ENCODE assay signal across 10 mouse cellular contexts in the genomic region with DNA sequence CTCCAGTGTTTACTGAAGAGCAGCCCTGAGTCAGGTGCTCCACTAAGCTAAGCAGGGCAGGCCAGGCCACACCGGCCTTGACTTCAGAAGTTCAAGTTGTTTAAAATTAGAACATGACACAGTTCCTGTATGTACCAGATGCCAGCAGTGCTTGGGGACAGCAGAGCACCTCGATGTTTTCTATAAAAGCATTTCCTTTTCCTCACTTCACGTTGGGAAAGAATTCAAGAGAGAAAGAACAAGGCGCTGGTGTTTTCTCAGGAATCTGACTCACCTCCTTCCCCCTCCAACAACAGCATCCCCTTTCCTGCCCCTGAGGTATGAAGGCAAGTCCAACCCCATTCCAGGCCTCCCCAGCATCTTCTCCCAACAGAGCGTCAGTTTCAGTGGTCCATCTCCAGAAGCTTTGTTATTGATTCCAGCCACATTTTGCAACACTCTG.
DNase-seq lines count a peak whose midpoint lies in the region; ATAC-seq and TF ChIP-seq lines count a peak whose summit lies in the region.
"Had no signal": no experiment of that assay in that cellular context is flagged by ENCODE, and none has a peak within 500 bp of the region (broad histone marks: within the 10 kb centered on the region; RNA-seq: fewer than 3 reads in every experiment).

No protein-coding gene starts in this region.

- H3K9me3 ChIP-seq in stomach, embryonic 15.5 days = no peaks in the 10 kb centered on the region
- no peaks in the 10 kb centered on the region for H3K9me3 ChIP-seq in stomach, postnatal 0 days (ENCODE audit: control insufficient read depth, low read length)

- H3K9ac ChIP-seq in stomach, embryonic 15.5 days = no peak overlapping the region
- H3K9ac ChIP-seq in stomach, postnatal 0 days (ENCODE audit: low read length) = no peak overlapping the region

- ATAC-seq in stomach, embryonic 15.5 days (ENCODE audit: insufficient read depth, low FRiP score, low read depth) = no peak
- ATAC-seq in stomach, postnatal 0 days (ENCODE audit: low FRiP score, low TSS enrichment) = no peak; the same call in 1 of the 2 replicates
- ATAC-seq: hindbrain, embryonic 16.5 days had no signal

- no peaks in the 10 kb centered on the region for H3K36me3 ChIP-seq in stomach, embryonic 15.5 days
- no peaks in the 10 kb centered on the region for H3K36me3 ChIP-seq in stomach, postnatal 0 days (ENCODE audit: control insufficient read depth, insufficient read depth, low read length)

- peak; percentile 19 for DNase-seq in kidney, postnatal 14 days
- no peak for DNase-seq in kidney, adult 9 months
- DNase-seq in stomach, postnatal 0 days (ENCODE audit: low spot score) = no peak
- DNase-seq in heart, adult 8-10 months (ENCODE audit: low spot score) = peak; percentile 53
- DNase-seq in skeletal muscle tissue, adult 2 months (ENCODE audit: low read depth, low spot score) = peak; percentile 31
- DNase-seq in embryo, embryonic 10 days (ENCODE audit: low spot score) = no peak
- no peak for DNase-seq in urinary bladder, postnatal 10 days (ENCODE audit: low spot score)
- DNase-seq: midbrain, embryonic 14.5 days had no signal

- no peak overlapping the region for H3K4me3 ChIP-seq in stomach, embryonic 15.5 days (replicated peaks)
- no peak overlapping the region for H3K4me3 ChIP-seq in stomach, postnatal 0 days (ENCODE audit: low read depth, low read length)

- no peak for TF ChIP-seq CTCF in stomach, postnatal 0 days (IDR thresholded peaks at IDR 0.05; ENCODE audit: low read depth)

- H3K27me3 ChIP-seq in stomach, embryonic 15.5 days (replicated peaks) = no peaks in the 10 kb centered on the region
- no peaks in the 10 kb centered on the region for H3K27me3 ChIP-seq in stomach, postnatal 0 days (ENCODE audit: control insufficient read depth, insufficient read depth, low read length)

- H3K27ac ChIP-seq in stomach, embryonic 15.5 days = peak overlapping the region; percentile 54; the same call in 1 of the 2 replicates
- H3K27ac ChIP-seq in stomach, postnatal 0 days (replicated peaks) = no peak overlapping the region

- 32% methylated on average over 5 of the region's 5 CpGs for WGBS in stomach, embryonic 15.5 days
- 25% methylated on average over 5 of the region's 5 CpGs for WGBS in stomach, postnatal 0 days

- H3K4me1 ChIP-seq in stomach, embryonic 15.5 days = peaks cover 7% of the 10 kb centered on the region
- no peaks in the 10 kb centered on the region for H3K4me1 ChIP-seq in stomach, postnatal 0 days (replicated peaks; ENCODE audit: control insufficient read depth, insufficient read depth)

- no peak for TF ChIP-seq EP300 in stomach, postnatal 0 days (optimal IDR thresholded peaks at IDR 0.05)

- no peak overlapping the region for H3K4me2 ChIP-seq in stomach, embryonic 15.5 days
- H3K4me2 ChIP-seq in stomach, postnatal 0 days (replicated peaks; ENCODE audit: low read depth) = no peak overlapping the region

Comparison
In these comparisons a context has a peak if more than half of its experiments do, and no peak if none do; other contexts are left out.
1. DNase-seq: peak in kidney, postnatal 14 days (single experiment), heart, adult 8-10 months (single experiment) and skeletal muscle tissue, adult 2 months (single experiment); none in kidney, adult 9 months (single experiment), stomach, postnatal 0 days (single experiment), embryo, embryonic 10 days (single experiment) and urinary bladder, postnatal 10 days (single experiment).